ENCODE assay signal across 27 mouse cellular contexts in the genomic region with DNA sequence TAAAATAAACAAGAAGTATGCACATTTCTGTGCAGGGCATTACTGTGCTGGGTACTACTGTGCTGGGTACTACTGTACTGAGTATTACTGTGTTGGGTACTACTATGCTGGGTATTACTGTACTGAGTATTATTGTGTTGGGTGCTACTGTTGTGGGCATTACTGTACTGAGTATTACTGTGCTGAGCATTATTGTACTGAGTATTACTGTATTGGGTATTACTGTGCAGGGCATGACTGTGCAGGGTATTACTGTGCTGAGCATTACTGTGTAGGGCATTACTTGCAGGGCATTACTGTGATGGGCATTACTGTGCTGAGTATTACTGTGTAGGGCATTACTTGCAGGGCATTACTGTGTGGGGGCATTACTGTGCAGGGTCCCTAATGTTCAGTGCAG.
DNase-seq lines count a peak whose midpoint lies in the region; ATAC-seq and TF ChIP-seq lines count a peak whose summit lies in the region.
"Had no signal": no experiment of that assay in that cellular context is flagged by ENCODE, and none has a peak within 500 bp of the region (broad histone marks: within the 10 kb centered on the region; RNA-seq: fewer than 3 reads in every experiment).

No protein-coding gene starts in this region.

- H3K4me2 ChIP-seq in hindbrain, embryonic 11.5 days (replicated peaks; ENCODE audit: low read depth, low read length), result no peak overlapping the region
- no peak overlapping the region for H3K4me2 ChIP-seq in hindbrain, embryonic 13.5 days
- no peak overlapping the region for H3K4me2 ChIP-seq in kidney, postnatal 0 days (ENCODE audit: low read length)
- H3K4me2 ChIP-seq in neural tube, embryonic 12.5 days (replicated peaks), result no peak overlapping the region
- no peak overlapping the region for H3K4me2 ChIP-seq in midbrain, postnatal 0 days (ENCODE audit: low read depth, low read length, poor library complexity, severe bottlenecking)
- H3K4me2 ChIP-seq: heart, embryonic 13.5 days; intestine, embryonic 15.5 days; limb, embryonic 12.5 days; liver, embryonic 12.5 days; neural tube, embryonic 13.5 days had no signal

- H3K27me3 ChIP-seq in hindbrain, embryonic 11.5 days (ENCODE audit: control insufficient read depth, insufficient read depth, low read length), result no peaks in the 10 kb centered on the region
- no peaks in the 10 kb centered on the region for H3K27me3 ChIP-seq in hindbrain, embryonic 13.5 days
- no peaks in the 10 kb centered on the region for H3K27me3 ChIP-seq in kidney, postnatal 0 days (ENCODE audit: insufficient read depth, low read length)
- no peaks in the 10 kb centered on the region for H3K27me3 ChIP-seq in neural tube, embryonic 12.5 days (replicated peaks)
- H3K27me3 ChIP-seq in midbrain, postnatal 0 days (ENCODE audit: insufficient read depth, low read length), result no peaks in the 10 kb centered on the region
- H3K27me3 ChIP-seq: heart, embryonic 13.5 days; intestine, embryonic 15.5 days; limb, embryonic 12.5 days; liver, embryonic 12.5 days; neural tube, embryonic 13.5 days had no signal

- TF ChIP-seq POLR2A in lung, adult 2 months (IDR thresholded peaks at IDR 0.05; ENCODE audit: borderline replicate concordance, extremely low read depth, low read depth, low read length), result no peak

- H3K27ac ChIP-seq in hindbrain, embryonic 11.5 days (ENCODE audit: low read depth, low read length), result no peak overlapping the region
- no peak overlapping the region for H3K27ac ChIP-seq in hindbrain, embryonic 13.5 days
- no peak overlapping the region for H3K27ac ChIP-seq in kidney, postnatal 0 days
- H3K27ac ChIP-seq in neural tube, embryonic 12.5 days, result no peak overlapping the region
- no peak overlapping the region for H3K27ac ChIP-seq in midbrain, postnatal 0 days (ENCODE audit: low read depth, low read length)
- H3K27ac ChIP-seq: heart, embryonic 13.5 days; intestine, embryonic 15.5 days; left cerebral cortex, adult 2 months; limb, embryonic 12.5 days; liver, embryonic 12.5 days; macrophage; neural tube, embryonic 13.5 days had no signal

- no peak overlapping the region for H3K4me3 ChIP-seq in hindbrain, embryonic 11.5 days (ENCODE audit: low read depth, low read length)
- no peak overlapping the region for H3K4me3 ChIP-seq in hindbrain, embryonic 13.5 days
- no peak overlapping the region for H3K4me3 ChIP-seq in kidney, postnatal 0 days (replicated peaks; ENCODE audit: low read depth, low read length)
- no peak overlapping the region for H3K4me3 ChIP-seq in neural tube, embryonic 12.5 days
- H3K4me3 ChIP-seq in midbrain, postnatal 0 days (ENCODE audit: low read depth, low read length), result no peak overlapping the region
- H3K4me3 ChIP-seq in lung, adult 2 months (replicated peaks; ENCODE audit: extremely low read depth, low read depth, low read length), result no peak overlapping the region
- H3K4me3 ChIP-seq: erythroblast, embryonic 14.5 days; heart, embryonic 13.5 days; intestine, embryonic 15.5 days; left cerebral cortex, adult 2 months; limb, embryonic 12.5 days; liver, embryonic 12.5 days; neural tube, embryonic 13.5 days had no signal

- H3K36me3 ChIP-seq in hindbrain, embryonic 11.5 days (ENCODE audit: control insufficient read depth, insufficient read depth, low read length), result no peaks in the 10 kb centered on the region
- H3K36me3 ChIP-seq in hindbrain, embryonic 13.5 days, result no peaks in the 10 kb centered on the region
- H3K36me3 ChIP-seq in kidney, postnatal 0 days (ENCODE audit: insufficient read depth, low read length), result no peaks in the 10 kb centered on the region
- H3K36me3 ChIP-seq in neural tube, embryonic 12.5 days, result no peaks in the 10 kb centered on the region
- no peaks in the 10 kb centered on the region for H3K36me3 ChIP-seq in midbrain, postnatal 0 days (ENCODE audit: insufficient read depth, low read length)
- H3K36me3 ChIP-seq: G1E; heart, embryonic 13.5 days; intestine, embryonic 15.5 days; limb, embryonic 12.5 days; liver, embryonic 12.5 days; neural tube, embryonic 13.5 days had no signal

- peak; percentile 53 for ATAC-seq in hindbrain, embryonic 11.5 days (ENCODE audit: low FRiP score)
- ATAC-seq in hindbrain, embryonic 13.5 days (ENCODE audit: low FRiP score), result no peak
- 0 out of 2 replicates have a peak, but pooled peaks have one; percentile 13 for ATAC-seq in kidney, postnatal 0 days (replicated peaks; ENCODE audit: low FRiP score, low read depth)
- ATAC-seq in neural tube, embryonic 12.5 days (ENCODE audit: low FRiP score, low read depth), result 0 out of 2 replicates have a peak, but pooled peaks have one; percentile 7
- ATAC-seq in midbrain, postnatal 0 days (ENCODE audit: low FRiP score), result peak; percentile 31; the same call in 1 of the 2 replicates
- ATAC-seq: activated CD4-positive, CD25-positive, alpha-beta regulatory T cell, adult 4 months; intestine, embryonic 15.5 days; liver, embryonic 12.5 days had no signal

- H3K9me3 ChIP-seq in hindbrain, embryonic 11.5 days (ENCODE audit: control insufficient read depth, low read length), result no peaks in the 10 kb centered on the region
- no peaks in the 10 kb centered on the region for H3K9me3 ChIP-seq in hindbrain, embryonic 13.5 days
- H3K9me3 ChIP-seq in kidney, postnatal 0 days (replicated peaks; ENCODE audit: low read length), result no peaks in the 10 kb centered on the region
- H3K9me3 ChIP-seq in neural tube, embryonic 12.5 days, result no peaks in the 10 kb centered on the region
- H3K9me3 ChIP-seq in midbrain, postnatal 0 days (ENCODE audit: low read length), result no peaks in the 10 kb centered on the region
- H3K9me3 ChIP-seq: heart, embryonic 13.5 days; intestine, embryonic 15.5 days; limb, embryonic 12.5 days; liver, embryonic 12.5 days; neural tube, embryonic 13.5 days had no signal

- DNase-seq in hindbrain, embryonic 11.5 days (ENCODE audit: low spot score), result no peak
- DNase-seq in kidney, postnatal 0 days (ENCODE audit: low spot score), result no peak
- DNase-seq in kidney, postnatal 10 days, result no peak
- DNase-seq in neural tube, embryonic 10.5 days (ENCODE audit: extremely low spot score, low spot score), result no peak
- no peak for DNase-seq in midbrain, postnatal 0 days (ENCODE audit: low spot score)
- no peak for DNase-seq in lung, adult 2 months
- DNase-seq: adrenal gland, postnatal 10 days; cerebellum, postnatal 14 days; embryo, embryonic 11 days; gastrocnemius, postnatal 14 days; heart, adult 18-20 months; heart, postnatal 36 days; kidney, postnatal 25 days; layer of hippocampus, adult 9-11 months; thymus, postnatal 25 days had no signal

- TF ChIP-seq CTCF in kidney, postnatal 0 days (IDR thresholded peaks at IDR 0.05; ENCODE audit: low read depth), result no peak
- no peak for TF ChIP-seq CTCF in midbrain, postnatal 0 days (IDR thresholded peaks at IDR 0.05)
- TF ChIP-seq CTCF in lung, adult 2 months (IDR thresholded peaks at IDR 0.05; ENCODE audit: insufficient read depth, low read length), result no peak

- no peak overlapping the region for H3K9ac ChIP-seq in hindbrain, embryonic 11.5 days (ENCODE audit: low read depth, low read length)
- H3K9ac ChIP-seq in hindbrain, embryonic 13.5 days, result no peak overlapping the region
- no peak overlapping the region for H3K9ac ChIP-seq in kidney, postnatal 0 days (ENCODE audit: low read depth, low read length)
- H3K9ac ChIP-seq in neural tube, embryonic 12.5 days, result no peak overlapping the region
- H3K9ac ChIP-seq in midbrain, postnatal 0 days (replicated peaks; ENCODE audit: low read length, poor library complexity, severe bottlenecking), result no peak overlapping the region
- H3K9ac ChIP-seq: heart, embryonic 13.5 days; intestine, embryonic 15.5 days; limb, embryonic 12.5 days; liver, embryonic 12.5 days; neural tube, embryonic 13.5 days had no signal

- no peaks in the 10 kb centered on the region for H3K4me1 ChIP-seq in hindbrain, embryonic 11.5 days (replicated peaks; ENCODE audit: control insufficient read depth, insufficient read depth, low read length)
- no peaks in the 10 kb centered on the region for H3K4me1 ChIP-seq in hindbrain, embryonic 13.5 days (replicated peaks)
- no peaks in the 10 kb centered on the region for H3K4me1 ChIP-seq in kidney, postnatal 0 days (replicated peaks; ENCODE audit: insufficient read depth, low read length)
- H3K4me1 ChIP-seq in neural tube, embryonic 12.5 days, result no peaks in the 10 kb centered on the region
- no peaks in the 10 kb centered on the region for H3K4me1 ChIP-seq in midbrain, postnatal 0 days (ENCODE audit: insufficient read depth, low read length)
- no peaks in the 10 kb centered on the region for H3K4me1 ChIP-seq in lung, adult 2 months (ENCODE audit: control insufficient read depth, insufficient read depth, low read length)
- H3K4me1 ChIP-seq: heart, embryonic 13.5 days; intestine, embryonic 15.5 days; limb, embryonic 12.5 days; liver, embryonic 12.5 days; neural tube, embryonic 13.5 days had no signal
